Mouse (Mus musculus): ENCODE results near the gene Tmem164.

DNA sequence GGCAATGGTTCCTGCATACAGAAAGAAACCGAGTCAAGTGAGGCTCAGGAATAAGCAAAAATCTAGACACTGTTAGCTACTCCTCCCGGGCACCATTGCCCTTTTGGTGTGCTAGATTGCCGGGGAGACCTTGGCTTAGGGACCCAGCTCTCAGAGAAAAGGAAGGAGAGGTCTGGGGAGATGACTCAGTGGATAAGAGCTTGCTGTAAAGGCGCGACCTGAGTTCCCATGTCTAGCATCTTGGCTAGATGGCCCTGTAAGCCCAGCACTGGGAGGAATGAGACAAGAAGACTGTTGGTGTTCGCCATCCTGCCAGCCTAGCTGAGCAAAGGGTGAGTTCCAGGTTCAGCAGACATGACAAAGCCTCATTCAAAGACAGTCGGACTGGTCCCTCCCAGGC, 158.2 kb downstream of the Tmem164 start:
- no peak for TF ChIP-seq CTCF (IDR thresholded peaks at IDR 0.05; ENCODE audit: low read depth, low read length)
- TF ChIP-seq POLR2A (IDR thresholded peaks at IDR 0.05; ENCODE audit: borderline replicate concordance, low read depth, low read length), result no peak
